Mouse (Mus musculus): Measurements from ENCODE around the gene Uchl4.
"Not testable (repeated sequence)": the region's sequence is repeated elsewhere in the genome, so short reads cannot be mapped to it uniquely, and the experiment has no call there.

Gene Uchl4

GRCm38 (mm10) chr9:64234768-64235435 is at the start of gene Uchl4:
TSS of gene Uchl4 (plus strand) at chr9:64235201.
- no peak for DNase-seq (ENCODE audit: low read depth)

- DNase-seq (ENCODE audit: low read depth): no peak
Measured at GRCm38 (mm10) chr9:64193879-64194278, 41.1 kb upstream of the Uchl4 start.

- no peak for DNase-seq (ENCODE audit: low read depth)
Measured at GRCm38 (mm10) chr9:64195554-64195953, 39.4 kb upstream of the Uchl4 start.

GRCm38 (mm10) chr9:64197524-64197923 is 37.5 kb upstream of the Uchl4 start:
- no peak for DNase-seq (ENCODE audit: low read depth)

- DNase-seq (ENCODE audit: low read depth): no peak
Measured at GRCm38 (mm10) chr9:64198068-64198762, 36.8 kb upstream of the Uchl4 start.

- DNase-seq (ENCODE audit: low read depth): not testable (repeated sequence)
Measured at GRCm38 (mm10) chr9:64198763-64199418, 36.1 kb upstream of the Uchl4 start.

- no peak for DNase-seq (ENCODE audit: low read depth)
Measured at GRCm38 (mm10) chr9:64199897-64200296, 35.1 kb upstream of the Uchl4 start.

GRCm38 (mm10) chr9:64202331-64202730 is 32.7 kb upstream of the Uchl4 start:
- DNase-seq (ENCODE audit: low read depth): no peak

GRCm38 (mm10) chr9:64202866-64203265 is 32.1 kb upstream of the Uchl4 start:
- no peak for DNase-seq (ENCODE audit: low read depth)

- DNase-seq (ENCODE audit: low read depth): no peak
Measured at GRCm38 (mm10) chr9:64207509-64208084, 27.4 kb upstream of the Uchl4 start.

- DNase-seq (ENCODE audit: low read depth): no peak
Measured at GRCm38 (mm10) chr9:64214452-64214851, 20.5 kb upstream of the Uchl4 start.

- DNase-seq (ENCODE audit: low read depth): no peak
Measured at GRCm38 (mm10) chr9:64216090-64216489, 18.9 kb upstream of the Uchl4 start.

GRCm38 (mm10) chr9:64216641-64217040 is 18.4 kb upstream of the Uchl4 start:
- DNase-seq (ENCODE audit: low read depth): no peak

- no peak for DNase-seq (ENCODE audit: low read depth)
Measured at GRCm38 (mm10) chr9:64217887-64218286, 17.1 kb upstream of the Uchl4 start.

- no peak for DNase-seq (ENCODE audit: low read depth)
Measured at GRCm38 (mm10) chr9:64219305-64219704, 15.7 kb upstream of the Uchl4 start.

GRCm38 (mm10) chr9:64219772-64220420 is 15.1 kb upstream of the Uchl4 start:
- no peak for DNase-seq (ENCODE audit: low read depth)

- no peak for DNase-seq (ENCODE audit: low read depth)
Measured at GRCm38 (mm10) chr9:64220603-64221002, 14.4 kb upstream of the Uchl4 start.

- no peak for DNase-seq (ENCODE audit: low read depth)
Measured at GRCm38 (mm10) chr9:64221480-64221879, 13.5 kb upstream of the Uchl4 start.

GRCm38 (mm10) chr9:64222098-64222497 is 12.9 kb upstream of the Uchl4 start:
- DNase-seq (ENCODE audit: low read depth): no peak

GRCm38 (mm10) chr9:64225805-64226204 is 9.2 kb upstream of the Uchl4 start:
- DNase-seq (ENCODE audit: low read depth): no peak

GRCm38 (mm10) chr9:64227736-64228135 is 7.3 kb upstream of the Uchl4 start:
- DNase-seq (ENCODE audit: low read depth): no peak

- no peak for DNase-seq (ENCODE audit: low read depth)
Measured at GRCm38 (mm10) chr9:64228972-64229371, 6.0 kb upstream of the Uchl4 start.

Measured in fibroblast of lung, adult 2 months (primary cell).